Mouse (Mus musculus): ENCODE data around the gene Top3a. TPM values are rescaled to one million over a fixed set of nuclear protein-coding genes. Genes with fewer than 3 reads are reported as not detected.

Top3a gene
- polyA plus RNA-seq, 1 experiment from 2014 or later: 10.5 TPM

- Histone ChIP-seq H3K4me3 (ENCODE audit: low read depth, low read length) (no peak overlapping the region), H3K27me3 (ENCODE audit: control insufficient read depth, insufficient read depth, low read length) (no peaks in the 10 kb centered on the region), H3K9ac (ENCODE audit: low read depth, low read length) (no peak overlapping the region), H3K4me1 (ENCODE audit: control insufficient read depth, insufficient read depth, low read length) (peaks cover 14% of the 10 kb centered on the region), H3K9me3 (replicated peaks; ENCODE audit: control insufficient read depth, low read length) (no peaks in the 10 kb centered on the region), H3K4me2 (no peak overlapping the region), H3K36me3 (ENCODE audit: control insufficient read depth, insufficient read depth, low read length) (peaks cover 49% of the 10 kb centered on the region), H3K27ac (ENCODE audit: low read depth, low read length) (no peak overlapping the region)
- WGBS (ENCODE audit: insufficient replicate concordance): 72% methylated on average over 3 of the region's 3 CpGs
- ATAC-seq (replicated peaks; ENCODE audit: insufficient number of reproducible peaks, low FRiP score, low TSS enrichment): no peak
Observed at GRCm38 (mm10) chr11:60705255-60705654, 71.9 kb downstream of the Top3a start.

- Histone ChIP-seq H3K4me1 (ENCODE audit: control insufficient read depth, insufficient read depth, low read length) (peaks cover 14% of the 10 kb centered on the region), H3K36me3 (ENCODE audit: control insufficient read depth, insufficient read depth, low read length) (peaks cover 39% of the 10 kb centered on the region), H3K27ac (ENCODE audit: low read depth, low read length) (no peak overlapping the region), H3K4me3 (ENCODE audit: low read depth, low read length) (no peak overlapping the region), H3K9me3 (replicated peaks; ENCODE audit: control insufficient read depth, low read length) (no peaks in the 10 kb centered on the region), H3K27me3 (ENCODE audit: control insufficient read depth, insufficient read depth, low read length) (no peaks in the 10 kb centered on the region), H3K4me2 (no peak overlapping the region), H3K9ac (ENCODE audit: low read depth, low read length) (0 out of 2 replicates have a peak overlapping the region, but pooled peaks have one; percentile 16)
- ATAC-seq (replicated peaks; ENCODE audit: insufficient number of reproducible peaks, low FRiP score, low TSS enrichment): no peak
- 92% methylated on average over 19 of the region's 19 CpGs for WGBS (ENCODE audit: insufficient replicate concordance)
Observed at GRCm38 (mm10) chr11:60704023-60704880, 72.9 kb downstream of the Top3a start.

- Histone ChIP-seq H3K4me2 (no peak overlapping the region), H3K27ac (ENCODE audit: low read depth, low read length) (no peak overlapping the region), H3K9ac (ENCODE audit: low read depth, low read length) (no peak overlapping the region), H3K4me3 (ENCODE audit: low read depth, low read length) (no peak overlapping the region), H3K9me3 (replicated peaks; ENCODE audit: control insufficient read depth, low read length) (no peaks in the 10 kb centered on the region), H3K4me1 (ENCODE audit: control insufficient read depth, insufficient read depth, low read length) (peaks cover 20% of the 10 kb centered on the region), H3K36me3 (ENCODE audit: control insufficient read depth, insufficient read depth, low read length) (peaks cover 30% of the 10 kb centered on the region), H3K27me3 (ENCODE audit: control insufficient read depth, insufficient read depth, low read length) (no peaks in the 10 kb centered on the region)
- no peak for ATAC-seq (replicated peaks; ENCODE audit: insufficient number of reproducible peaks, low FRiP score, low TSS enrichment)
- WGBS (ENCODE audit: insufficient replicate concordance): 47% methylated on average over 4 of the region's 4 CpGs
Observed at GRCm38 (mm10) chr11:60703131-60703530, 74.0 kb downstream of the Top3a start.

- no peak overlapping the region for H3K27ac ChIP-seq (ENCODE audit: low read depth, low read length)
- peaks cover 20% of the 10 kb centered on the region for H3K4me1 ChIP-seq (ENCODE audit: control insufficient read depth, insufficient read depth, low read length)
- no peak overlapping the region for H3K9ac ChIP-seq (ENCODE audit: low read depth, low read length)
- no peaks in the 10 kb centered on the region for H3K9me3 ChIP-seq (replicated peaks; ENCODE audit: control insufficient read depth, low read length)
- H3K36me3 ChIP-seq (ENCODE audit: control insufficient read depth, insufficient read depth, low read length): peaks cover 17% of the 10 kb centered on the region
- no peaks in the 10 kb centered on the region for H3K27me3 ChIP-seq (ENCODE audit: control insufficient read depth, insufficient read depth, low read length)
- H3K4me2 ChIP-seq: no peak overlapping the region; the same call in 1 of the 2 replicates
- 70% methylated on average over 4 of the region's 4 CpGs for WGBS (ENCODE audit: insufficient replicate concordance)
- ATAC-seq (replicated peaks; ENCODE audit: insufficient number of reproducible peaks, low FRiP score, low TSS enrichment): no peak
- no peak overlapping the region for H3K4me3 ChIP-seq (ENCODE audit: low read depth, low read length)
Observed at GRCm38 (mm10) chr11:60701611-60702010, 75.6 kb downstream of the Top3a start.

GRCm38 (mm10) chr11:60700320-60701185 is 76.6 kb downstream of the Top3a start:
- H3K4me1 ChIP-seq (ENCODE audit: control insufficient read depth, insufficient read depth, low read length): peaks cover 20% of the 10 kb centered on the region
- peak overlapping the region; percentile 89; the same call in 1 of the 2 replicates for H3K27ac ChIP-seq (ENCODE audit: low read depth, low read length)
- no peaks in the 10 kb centered on the region for H3K9me3 ChIP-seq (replicated peaks; ENCODE audit: control insufficient read depth, low read length)
- H3K36me3 ChIP-seq (ENCODE audit: control insufficient read depth, insufficient read depth, low read length): peaks cover 6% of the 10 kb centered on the region
- peak overlapping the region; percentile 84 for H3K4me3 ChIP-seq (ENCODE audit: low read depth, low read length)
- H3K9ac ChIP-seq (ENCODE audit: low read depth, low read length): peak overlapping the region; percentile 92
- no peak for ATAC-seq (replicated peaks; ENCODE audit: insufficient number of reproducible peaks, low FRiP score, low TSS enrichment)
- peak overlapping the region; percentile 90 for H3K4me2 ChIP-seq
- no peaks in the 10 kb centered on the region for H3K27me3 ChIP-seq (ENCODE audit: control insufficient read depth, insufficient read depth, low read length)
- WGBS (ENCODE audit: insufficient replicate concordance): 25% methylated on average over 12 of the region's 12 CpGs

- WGBS (ENCODE audit: insufficient replicate concordance): under 1% methylated on average over 64 of the region's 73 CpGs
- no peaks in the 10 kb centered on the region for H3K27me3 ChIP-seq (ENCODE audit: control insufficient read depth, insufficient read depth, low read length)
- ATAC-seq (replicated peaks; ENCODE audit: insufficient number of reproducible peaks, low FRiP score, low TSS enrichment): peak; percentile 87
- peaks cover under 1% of the 10 kb centered on the region; the same call in 1 of the 2 replicates for H3K36me3 ChIP-seq (ENCODE audit: control insufficient read depth, insufficient read depth, low read length)
- H3K4me1 ChIP-seq (ENCODE audit: control insufficient read depth, insufficient read depth, low read length): peaks cover 20% of the 10 kb centered on the region
- H3K9ac ChIP-seq (ENCODE audit: low read depth, low read length): peak within 1 kb of the TSS; percentile 92
- peak within 1 kb of the TSS; percentile 84 for H3K4me3 ChIP-seq (ENCODE audit: low read depth, low read length)
- H3K4me2 ChIP-seq: peak within 1 kb of the TSS; percentile 90
- H3K9me3 ChIP-seq (replicated peaks; ENCODE audit: control insufficient read depth, low read length): no peaks in the 10 kb centered on the region
- peak within 1 kb of the TSS; percentile 89 for H3K27ac ChIP-seq (ENCODE audit: low read depth, low read length)
Observed at GRCm38 (mm10) chr11:60699524-60700075, 77.6 kb downstream of the Top3a start, which contains the start of gene Llgl1. TSS of gene Llgl1 (plus strand) at chr11:60699723.

- no peaks in the 10 kb centered on the region for H3K36me3 ChIP-seq (ENCODE audit: control insufficient read depth, insufficient read depth, low read length)
- no peaks in the 10 kb centered on the region for H3K9me3 ChIP-seq (replicated peaks; ENCODE audit: control insufficient read depth, low read length)
- H3K4me2 ChIP-seq: peak overlapping the region; percentile 90
- peak; percentile 8; the same call in 1 of the 2 replicates for ATAC-seq (replicated peaks; ENCODE audit: insufficient number of reproducible peaks, low FRiP score, low TSS enrichment)
- H3K27ac ChIP-seq (ENCODE audit: low read depth, low read length): peak overlapping the region; percentile 89
- peaks cover 20% of the 10 kb centered on the region for H3K4me1 ChIP-seq (ENCODE audit: control insufficient read depth, insufficient read depth, low read length)
- peak overlapping the region; percentile 84 for H3K4me3 ChIP-seq (ENCODE audit: low read depth, low read length)
- WGBS (ENCODE audit: insufficient replicate concordance): 4% methylated on average over 22 of the region's 22 CpGs
- no peaks in the 10 kb centered on the region for H3K27me3 ChIP-seq (ENCODE audit: control insufficient read depth, insufficient read depth, low read length)
- H3K9ac ChIP-seq (ENCODE audit: low read depth, low read length): peak overlapping the region; percentile 92
Observed at GRCm38 (mm10) chr11:60698806-60699523, 78.2 kb downstream of the Top3a start.

- no peaks in the 10 kb centered on the region for H3K36me3 ChIP-seq (ENCODE audit: control insufficient read depth, insufficient read depth, low read length)
- no peak overlapping the region for H3K4me3 ChIP-seq (ENCODE audit: low read depth, low read length)
- H3K4me2 ChIP-seq: no peak overlapping the region
- no peaks in the 10 kb centered on the region for H3K9me3 ChIP-seq (replicated peaks; ENCODE audit: control insufficient read depth, low read length)
- ATAC-seq (replicated peaks; ENCODE audit: insufficient number of reproducible peaks, low FRiP score, low TSS enrichment): no peak
- H3K4me1 ChIP-seq (ENCODE audit: control insufficient read depth, insufficient read depth, low read length): peaks cover 15% of the 10 kb centered on the region
- H3K27me3 ChIP-seq (ENCODE audit: control insufficient read depth, insufficient read depth, low read length): no peaks in the 10 kb centered on the region
- WGBS (ENCODE audit: insufficient replicate concordance): 58% methylated on average over 2 of the region's 2 CpGs
- H3K27ac ChIP-seq (ENCODE audit: low read depth, low read length): no peak overlapping the region
- no peak overlapping the region for H3K9ac ChIP-seq (ENCODE audit: low read depth, low read length)
Observed at GRCm38 (mm10) chr11:60697561-60697960, 79.6 kb downstream of the Top3a start.

Measured in heart, embryonic 11.5 days (tissue).